Mouse (Mus musculus) heart, postnatal 25 days (tissue): ENCODE results near the gene Stxbp3. TPM values are rescaled to one million over a fixed set of nuclear protein-coding genes. Genes with fewer than 3 reads are reported as not detected.
A peak's percentile ranks its signal among the peaks of the same experiment; 100 is the strongest.

Experiments used
- DNase-seq: peaks from one replicate; pipeline ENCODE4 v3.0.0; 2022; ENCODE audit warnings: low spot score
- intact Hi-C: fragments of 180-260 bp; cut with DNase I; formaldehyde crosslinking; loops from one replicate; pipeline ENCODE4 v1.15.1; 2025
- total RNA-seq, 2 experiments: library from RNA; stranded (reverse); gene quantifications; 2 replicates each; pipeline ENCODE4 v1.2.3; 2021

Stxbp3 gene
- total RNA-seq, 2 experiments from 2014 or later = 23.4 to 23.9 TPM

DNA sequence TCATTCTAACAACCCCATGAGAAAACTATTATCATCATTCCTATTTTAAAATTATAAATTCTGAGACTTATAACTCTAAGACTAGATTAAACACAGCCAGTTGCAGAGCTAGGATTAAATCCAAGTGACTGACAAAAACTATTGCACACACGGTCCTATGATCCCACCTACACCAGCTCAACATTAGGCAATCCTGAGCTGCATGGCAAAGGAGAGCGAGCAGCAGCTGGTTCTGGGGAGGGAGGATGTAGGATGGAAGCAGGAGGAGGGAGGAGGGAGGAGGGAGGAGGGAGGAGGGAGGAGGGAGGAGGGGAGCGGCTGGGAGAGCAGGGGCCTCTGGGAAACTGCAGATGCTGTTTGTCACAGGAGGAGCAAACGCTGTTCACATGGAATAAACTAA lies 24.7 kb downstream of the Stxbp3 start:
- no peak for DNase-seq
- intact Hi-C loops = no loop called here

DNA sequence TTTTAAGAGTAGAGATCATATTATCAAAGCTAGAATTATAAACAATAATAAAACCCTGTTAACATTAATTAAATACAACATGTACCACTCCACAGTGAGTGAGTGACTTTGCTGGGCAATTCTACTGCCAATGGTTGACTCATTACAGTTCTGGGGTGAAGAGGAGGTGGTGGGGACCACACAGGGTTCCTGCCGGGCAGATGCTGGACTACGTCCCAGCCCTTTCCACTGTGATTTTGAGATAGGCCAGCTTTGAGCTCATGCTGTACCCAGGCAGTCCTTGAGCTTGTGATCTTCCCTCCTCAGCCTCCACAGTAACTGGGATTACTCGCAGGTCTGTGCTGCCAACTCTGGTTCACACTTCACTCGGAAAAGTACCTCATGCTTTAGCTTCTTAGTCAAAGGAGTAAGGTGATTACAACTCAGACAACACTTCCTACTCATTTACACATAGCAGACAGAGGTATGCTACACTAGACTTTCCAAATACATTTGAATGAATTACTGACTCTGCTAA lies 29.5 kb downstream of the Stxbp3 start:
- DNase-seq = no peak
- intact Hi-C loops = no loop called here

- DNase-seq = no peak
- intact Hi-C loops = no loop called here
Observed at GRCm38 (mm10) chr3:108805622-108806021, 34.7 kb downstream of the Stxbp3 start.

DNA sequence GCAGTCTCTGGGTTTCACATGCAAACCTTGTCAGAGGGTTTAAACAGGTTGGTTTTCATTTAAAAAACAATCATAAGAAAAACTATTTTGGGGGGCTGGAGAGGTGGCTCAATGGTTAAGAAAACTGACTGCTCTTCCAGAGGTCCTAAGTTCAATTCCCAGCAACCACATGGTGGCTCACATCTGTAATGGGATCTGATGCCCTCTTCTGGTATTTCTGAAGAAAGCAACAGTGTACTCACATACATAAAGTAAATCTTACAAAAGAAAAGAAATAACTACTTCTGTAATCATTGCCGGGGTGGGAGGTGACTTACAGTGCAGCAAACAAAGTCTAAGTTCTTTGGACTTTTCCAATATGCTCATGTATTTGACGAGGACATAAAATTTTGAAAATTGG lies 42.0 kb downstream of the Stxbp3 start:
- DNase-seq = no peak
- intact Hi-C loops = no loop called here

GRCm38 (mm10) chr3:108797723-108798122 lies 42.6 kb downstream of the Stxbp3 start:
- intact Hi-C loops = no loop called here
- no peak for DNase-seq

DNA sequence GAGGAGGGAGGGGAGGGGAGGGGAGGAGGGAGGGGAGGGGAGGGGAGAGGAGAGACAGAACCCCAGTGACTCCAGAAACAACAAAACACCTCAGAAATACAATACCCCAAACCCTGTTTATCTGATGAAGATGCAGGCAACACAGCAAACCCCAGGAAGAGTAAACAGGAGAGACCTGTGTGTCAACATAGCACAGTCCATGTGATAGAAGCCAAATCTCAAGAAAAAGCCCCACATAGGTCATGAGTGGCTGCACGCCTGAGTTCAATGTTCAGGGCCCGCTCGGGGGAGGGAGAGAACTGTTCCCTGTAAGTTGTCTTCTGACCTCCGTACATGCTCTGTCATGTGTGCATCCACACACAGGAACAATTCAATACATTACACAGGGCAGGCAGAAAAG lies 43.9 kb downstream of the Stxbp3 start:
- DNase-seq = no peak
- intact Hi-C loops = no loop called here

DNA sequence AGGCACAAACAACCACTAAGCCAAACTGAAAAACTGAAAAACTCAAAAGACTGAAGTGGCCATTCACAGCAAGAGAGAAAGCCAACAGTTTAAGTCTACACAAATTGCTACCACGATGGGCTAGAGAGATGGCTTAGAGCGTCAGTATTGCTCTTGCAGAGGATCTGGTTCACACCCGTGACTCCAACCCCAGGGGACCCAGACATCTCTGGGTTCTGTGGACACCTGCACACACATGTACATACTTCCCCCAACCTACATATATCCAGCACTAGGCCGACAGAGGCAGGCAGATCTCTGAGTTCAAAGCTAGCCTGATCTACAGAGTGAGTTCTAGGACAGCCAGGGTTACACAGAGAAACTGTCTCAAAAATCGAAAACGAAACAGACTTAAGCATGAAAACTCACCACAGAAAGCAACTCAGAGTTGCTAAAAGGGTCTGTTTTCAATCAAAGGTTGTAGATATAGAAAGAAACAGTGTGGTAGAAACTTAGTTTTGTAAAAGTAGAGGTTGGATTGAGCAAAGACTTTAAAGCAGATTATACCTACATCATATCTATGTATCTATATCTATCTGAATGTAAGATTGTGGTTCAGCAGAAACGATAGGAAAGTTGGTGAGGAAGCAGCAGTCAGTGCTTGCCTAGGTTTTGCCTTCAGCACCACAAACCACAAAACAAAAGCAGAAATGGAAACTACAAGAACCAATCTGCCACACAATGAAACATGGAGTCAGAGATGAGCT lies 44.6 kb downstream of the Stxbp3 start:
- DNase-seq = no peak
- intact Hi-C loops = no loop called here

DNA sequence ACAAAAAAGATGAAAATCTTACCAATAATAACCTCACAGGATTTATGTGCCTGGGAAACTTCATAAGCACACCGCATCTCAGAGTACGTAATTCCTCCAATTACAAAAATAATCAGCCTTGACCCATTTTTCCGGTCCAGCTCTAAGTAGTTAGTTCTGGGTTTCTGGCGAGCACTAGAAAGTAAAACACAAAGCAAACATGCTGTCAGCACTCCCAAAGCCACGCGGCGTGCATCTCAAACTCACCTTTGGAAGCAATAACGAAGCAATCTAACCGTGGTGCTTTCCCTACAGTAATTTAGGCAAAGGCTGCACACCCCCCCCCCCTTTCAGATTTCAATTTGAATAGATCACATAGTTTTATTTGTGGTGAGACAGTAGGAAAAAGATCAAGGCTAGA lies 45.5 kb downstream of the Stxbp3 start:
- intact Hi-C loops = no loop called here
- no peak for DNase-seq

- DNase-seq = no peak
- intact Hi-C loops = no loop called here
Observed at GRCm38 (mm10) chr3:108792420-108792819, 47.9 kb downstream of the Stxbp3 start.

GRCm38 (mm10) chr3:108791054-108791706 lies 49.1 kb downstream of the Stxbp3 start:
- no peak for DNase-seq
- intact Hi-C loops = no loop called here

DNA sequence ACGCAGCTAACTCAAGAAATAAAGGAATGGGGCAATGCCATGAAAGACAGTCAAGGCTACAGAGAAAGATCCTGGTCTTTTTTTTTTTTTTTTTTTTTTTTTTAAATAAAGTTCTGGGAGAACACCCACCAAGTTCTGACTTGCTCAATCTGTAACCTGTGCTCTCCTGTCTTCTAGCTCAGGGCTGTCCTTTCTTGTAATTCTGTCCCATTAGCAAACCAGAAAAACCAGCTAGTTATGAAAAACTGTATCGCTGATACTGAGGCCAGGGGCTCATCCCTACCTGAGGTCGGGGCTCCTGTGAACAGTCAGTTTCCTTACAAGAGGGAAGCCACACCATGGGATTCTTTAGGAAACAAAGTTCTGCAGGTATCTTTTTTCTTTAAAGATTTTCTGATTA lies 49.8 kb downstream of the Stxbp3 start:
- intact Hi-C loops = no loop called here
- DNase-seq = no peak

DNA sequence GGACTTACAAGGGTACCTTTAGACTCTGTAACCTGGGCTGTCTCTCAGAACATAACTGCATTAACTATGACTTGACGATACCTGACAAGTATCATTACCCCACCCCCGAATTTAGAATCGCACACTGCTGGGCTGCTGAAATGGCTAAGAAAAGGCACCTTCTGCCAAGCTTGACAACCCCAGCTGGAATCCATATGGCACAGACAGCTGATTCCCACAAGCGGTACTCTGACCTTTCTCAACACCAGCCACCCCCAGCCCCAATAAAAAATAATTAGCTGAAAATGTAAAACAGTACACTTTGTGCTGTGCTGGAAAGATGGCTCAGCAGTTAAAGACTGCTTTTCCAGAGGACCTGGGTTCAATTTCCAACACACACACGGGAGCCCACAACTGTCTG lies 51.0 kb downstream of the Stxbp3 start:
- DNase-seq = no peak
- intact Hi-C loops = no loop called here

DNA sequence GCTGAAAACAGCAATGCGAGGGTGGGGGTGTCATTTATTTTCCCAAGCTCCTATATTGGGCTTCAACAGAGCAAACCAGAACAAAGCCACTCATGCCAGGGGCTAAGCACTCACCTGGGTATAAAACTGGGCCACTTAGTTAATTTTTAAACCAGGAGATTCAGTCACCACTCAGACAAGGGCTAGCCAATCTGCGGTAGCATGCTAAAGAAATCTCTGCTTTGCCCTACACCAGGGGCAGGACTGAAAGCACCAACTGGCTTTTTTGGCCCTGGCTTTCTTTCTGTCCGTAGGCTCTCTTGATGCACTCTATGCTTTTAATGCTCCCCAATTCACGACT lies 51.9 kb downstream of the Stxbp3 start:
- no peak for DNase-seq
- intact Hi-C loops = no loop called here

DNA sequence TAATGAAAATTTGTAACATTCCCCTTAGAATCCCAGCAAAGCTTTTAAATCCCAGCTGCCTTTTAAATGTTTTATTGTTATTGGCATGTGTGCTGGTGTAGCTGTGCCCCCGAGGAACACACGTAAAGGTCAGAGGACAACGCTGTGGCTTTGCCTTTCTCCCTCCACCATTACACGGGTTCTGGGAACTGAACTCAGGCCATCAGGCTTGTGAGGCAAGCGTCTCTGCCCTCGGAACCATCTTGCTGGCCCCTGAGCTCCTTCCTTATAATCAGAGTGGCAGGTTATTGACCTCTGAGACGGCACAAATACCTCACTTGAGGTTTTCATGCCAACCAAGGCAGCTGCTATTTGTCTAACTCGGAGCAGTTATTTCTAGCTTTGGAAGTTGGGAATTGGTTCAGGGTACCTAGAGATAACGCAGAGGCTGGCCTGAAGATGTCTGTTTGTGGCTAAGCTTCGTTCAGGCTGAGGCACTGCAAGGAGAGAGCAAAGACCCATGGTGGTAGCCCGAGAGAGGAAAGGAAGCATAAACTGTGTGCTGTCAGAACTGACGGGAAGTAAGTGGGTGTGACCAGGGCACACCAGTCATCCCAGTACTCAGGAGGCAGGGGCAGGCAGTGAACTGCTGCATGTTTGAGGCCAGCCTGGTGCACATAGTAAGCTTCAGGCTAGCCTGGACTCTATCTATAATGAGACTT lies 52.4 kb downstream of the Stxbp3 start:
- intact Hi-C loops = no loop called here
- DNase-seq = no peak

- intact Hi-C loops = no loop called here
Observed at GRCm38 (mm10) chr3:108786520-108786919, 53.8 kb downstream of the Stxbp3 start.

GRCm38 (mm10) chr3:108782364-108782895 lies 57.9 kb downstream of the Stxbp3 start:
- intact Hi-C loops = no loop called here
- DNase-seq = no peak

More at GRCm38 (mm10) chr3:108786520-108786919, 53.8 kb downstream of the Stxbp3 start:
- DNase-seq = no peak

- intact Hi-C loops = no loop called here
- no peak for DNase-seq
Observed at GRCm38 (mm10) chr3:108781884-108782270, 58.4 kb downstream of the Stxbp3 start.

- DNase-seq = peak; percentile 16
- intact Hi-C loops = no loop called here
Observed at GRCm38 (mm10) chr3:108781238-108781883, 59.0 kb downstream of the Stxbp3 start.

- DNase-seq = no peak
- intact Hi-C loops = no loop called here
Observed at GRCm38 (mm10) chr3:108778761-108779540, 61.4 kb downstream of the Stxbp3 start.
